Mouse (Mus musculus) kidney, postnatal 14 days (tissue): ENCODE data around the gene Topors.
A peak's percentile ranks its signal among the peaks of the same experiment; 100 is the strongest.
"Not testable (repeated sequence)": the region's sequence is repeated elsewhere in the genome, so short reads cannot be mapped to it uniquely, and the experiment has no call there.

Experiments used
- DNase-seq: peaks from one replicate; pipeline ENCODE4 v3.0.0; 2022; ENCODE audit warnings: mixed read lengths

Topors gene

GRCm38 (mm10) chr4:40269430-40270032, at the start of gene Topors, which contains the start of gene Smim27:
TSS of gene Topors (minus strand) at chr4:40269850.
TSS of gene Smim27 (plus strand) at chr4:40269579.
- peak; percentile 97 for DNase-seq

- DNase-seq = no peak
Observed at GRCm38 (mm10) chr4:40317404-40317803, 47.8 kb upstream of the Topors start.

GRCm38 (mm10) chr4:40313026-40313425, 43.4 kb upstream of the Topors start:
- DNase-seq = no peak

- DNase-seq = no peak
Observed at GRCm38 (mm10) chr4:40312213-40312612, 42.6 kb upstream of the Topors start.

GRCm38 (mm10) chr4:40310796-40311383, 41.2 kb upstream of the Topors start:
- no peak for DNase-seq

GRCm38 (mm10) chr4:40309682-40310081, 40.0 kb upstream of the Topors start:
- DNase-seq = no peak

GRCm38 (mm10) chr4:40302445-40303125, 32.9 kb upstream of the Topors start:
- DNase-seq = no peak

- DNase-seq = peak; percentile 77
Observed at GRCm38 (mm10) chr4:40301076-40301789, 31.6 kb upstream of the Topors start.

- DNase-seq = no peak
Observed at GRCm38 (mm10) chr4:40299169-40299568, 29.5 kb upstream of the Topors start.

GRCm38 (mm10) chr4:40291511-40291910, 21.9 kb upstream of the Topors start:
- DNase-seq = not testable (repeated sequence)

- no peak for DNase-seq
Observed at GRCm38 (mm10) chr4:40289046-40289445, 19.4 kb upstream of the Topors start.

GRCm38 (mm10) chr4:40287415-40287814, 17.8 kb upstream of the Topors start:
- no peak for DNase-seq

GRCm38 (mm10) chr4:40285582-40285981, 15.9 kb upstream of the Topors start:
- peak; percentile 82 for DNase-seq

- peak; percentile 97 for DNase-seq
Observed at GRCm38 (mm10) chr4:40279276-40279900, 9.7 kb upstream of the Topors start, which contains the start of gene Ndufb6. TSS of gene Ndufb6 (minus strand) at chr4:40279421.

GRCm38 (mm10) chr4:40278880-40279275, 9.2 kb upstream of the Topors start:
- no peak for DNase-seq

GRCm38 (mm10) chr4:40268835-40269234, 815 bp downstream of the Topors start:
- no peak for DNase-seq

GRCm38 (mm10) chr4:40268204-40268813, 1.3 kb downstream of the Topors start:
- peak; percentile 95 for DNase-seq

- DNase-seq = peak; percentile 44
Observed at GRCm38 (mm10) chr4:40267681-40268080, 2.0 kb downstream of the Topors start.

- no peak for DNase-seq
Observed at GRCm38 (mm10) chr4:40264321-40264720, 5.3 kb downstream of the Topors start.

- DNase-seq = no peak
Observed at GRCm38 (mm10) chr4:40254385-40255103, 15.1 kb downstream of the Topors start.

GRCm38 (mm10) chr4:40253766-40254165, 15.9 kb downstream of the Topors start:
- DNase-seq = no peak

GRCm38 (mm10) chr4:40250984-40251383, 18.7 kb downstream of the Topors start:
- no peak for DNase-seq
